Mouse (Mus musculus): ENCODE measurements around the gene P2ry12. TPM values are rescaled to one million over a fixed set of nuclear protein-coding genes. Genes with fewer than 3 reads are reported as not detected.

The P2ry12 gene
- polyA plus RNA-seq, 1 experiment from 2014 or later, result 1.7 TPM

- Histone ChIP-seq H3K27ac (peak overlapping the region; percentile 40), H3K36me3 (no peaks in the 10 kb centered on the region), H3K4me2 (no peak overlapping the region), H3K9me3 (replicated peaks) (no peaks in the 10 kb centered on the region), H3K9ac (no peak overlapping the region), H3K27me3 (no peaks in the 10 kb centered on the region), H3K4me1 (replicated peaks) (no peaks in the 10 kb centered on the region; the same call in 1 of the 2 replicates), H3K4me3 (replicated peaks) (no peak overlapping the region)
- ATAC-seq (ENCODE audit: low read depth) (0 out of 2 replicates have a peak, but pooled peaks have one; percentile 29), DNase-seq (no peak)
- WGBS (ENCODE audit: insufficient replicate concordance), result 35% methylated on average over 10 of the region's 10 CpGs
Observed at GRCm38 (mm10) chr3:59228730-59229551, 33.7 kb downstream of the P2ry12 start.

DNA sequence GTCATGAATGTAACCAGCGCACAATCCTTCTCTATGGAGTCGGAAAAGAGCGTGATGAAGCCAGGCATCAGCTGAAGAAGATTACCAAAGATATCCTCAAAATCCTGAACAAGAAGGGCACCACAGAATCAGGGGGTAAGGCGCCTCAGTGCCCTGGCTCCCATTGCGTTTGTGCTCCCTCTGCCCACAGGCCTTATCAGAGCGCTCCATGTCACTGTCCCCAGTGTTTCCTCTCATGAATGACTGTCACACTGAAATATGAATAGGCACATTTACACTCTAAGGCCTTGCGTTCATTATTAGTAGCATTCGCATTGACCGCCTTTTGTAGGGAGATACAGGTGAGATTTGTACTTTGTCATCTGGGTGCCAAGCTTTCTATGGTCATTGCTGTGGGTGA, 35.0 kb downstream of the P2ry12 start:
- Histone ChIP-seq H3K4me1 (replicated peaks) (no peaks in the 10 kb centered on the region; the same call in 1 of the 2 replicates), H3K27ac (no peak overlapping the region), H3K36me3 (no peaks in the 10 kb centered on the region), H3K4me2 (no peak overlapping the region), H3K4me3 (replicated peaks) (no peak overlapping the region), H3K9me3 (replicated peaks) (no peaks in the 10 kb centered on the region), H3K27me3 (no peaks in the 10 kb centered on the region), H3K9ac (no peak overlapping the region)
- ATAC-seq (ENCODE audit: low read depth), result no peak
- DNase-seq, result no peak
- WGBS (ENCODE audit: insufficient replicate concordance), result 46% methylated on average over 9 of the region's 9 CpGs

DNA sequence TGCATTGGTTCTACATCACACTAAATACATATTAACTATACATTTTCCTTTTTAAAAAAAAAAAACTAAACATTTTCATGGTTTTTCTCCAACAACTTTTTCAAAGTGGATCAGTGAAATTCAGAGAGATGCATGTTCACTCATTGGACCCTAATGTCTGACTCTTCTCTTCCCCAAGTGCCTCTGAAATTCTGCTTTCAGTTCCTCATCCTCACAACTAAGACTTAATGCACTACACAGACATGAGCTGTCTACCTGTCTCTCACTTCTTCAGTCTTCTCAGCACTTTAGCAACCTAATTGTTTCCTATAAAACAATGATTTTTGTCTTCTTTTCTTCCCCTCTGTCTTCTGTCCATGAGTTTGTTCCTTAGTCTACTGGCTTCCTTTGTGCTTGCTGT, 37.3 kb downstream of the P2ry12 start:
- Histone ChIP-seq H3K9me3 (replicated peaks) (no peaks in the 10 kb centered on the region), H3K36me3 (no peaks in the 10 kb centered on the region), H3K4me3 (replicated peaks) (no peak overlapping the region), H3K27me3 (no peaks in the 10 kb centered on the region), H3K4me1 (replicated peaks) (no peaks in the 10 kb centered on the region; the same call in 1 of the 2 replicates), H3K4me2 (no peak overlapping the region), H3K27ac (no peak overlapping the region), H3K9ac (no peak overlapping the region)
- DNase-seq (no peak), ATAC-seq (ENCODE audit: low read depth) (no peak)

DNA sequence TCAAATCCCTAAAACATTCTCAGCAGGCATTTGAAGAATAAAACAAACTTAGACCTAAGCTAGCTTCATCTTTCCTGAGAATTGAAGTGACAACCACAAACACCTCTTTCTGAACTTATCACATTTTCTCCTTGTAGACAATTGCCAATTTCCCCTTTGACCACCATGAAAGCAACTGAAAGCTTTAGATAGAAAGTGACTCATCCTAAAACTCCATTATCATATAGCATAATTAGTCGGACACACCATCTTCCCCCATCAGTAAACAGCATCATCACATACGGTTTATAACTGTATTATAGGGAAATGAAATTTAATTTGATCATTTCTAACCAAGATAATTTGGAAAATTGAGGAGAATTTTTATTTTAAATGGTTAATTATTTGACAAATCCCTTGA, 40.4 kb downstream of the P2ry12 start:
- WGBS (ENCODE audit: insufficient replicate concordance), result 44% methylated on average over 2 of the region's 2 CpGs

GRCm38 (mm10) chr3:59219326-59219725, 43.3 kb downstream of the P2ry12 start:
- no peaks in the 10 kb centered on the region for H3K27me3 ChIP-seq
- 61% methylated on average over 2 of the region's 2 CpGs for WGBS (ENCODE audit: insufficient replicate concordance)
- H3K4me3 ChIP-seq (replicated peaks), result no peak overlapping the region
- H3K9me3 ChIP-seq (replicated peaks), result no peaks in the 10 kb centered on the region
- no peak for DNase-seq
- H3K4me2 ChIP-seq, result no peak overlapping the region
- H3K36me3 ChIP-seq, result no peaks in the 10 kb centered on the region
- no peak overlapping the region for H3K27ac ChIP-seq
- no peak overlapping the region for H3K9ac ChIP-seq
- ATAC-seq (ENCODE audit: low read depth), result no peak
- no peaks in the 10 kb centered on the region for H3K4me1 ChIP-seq (replicated peaks)

More for the DNA sequence above, 40.4 kb downstream of the P2ry12 start:
- Histone ChIP-seq H3K4me1 (replicated peaks) (no peaks in the 10 kb centered on the region), H3K9me3 (replicated peaks) (no peaks in the 10 kb centered on the region), H3K27me3 (no peaks in the 10 kb centered on the region), H3K9ac (no peak overlapping the region), H3K27ac (no peak overlapping the region), H3K4me3 (replicated peaks) (no peak overlapping the region), H3K4me2 (no peak overlapping the region), H3K36me3 (no peaks in the 10 kb centered on the region)
- no peak for ATAC-seq (ENCODE audit: low read depth)
- DNase-seq, result no peak

DNA sequence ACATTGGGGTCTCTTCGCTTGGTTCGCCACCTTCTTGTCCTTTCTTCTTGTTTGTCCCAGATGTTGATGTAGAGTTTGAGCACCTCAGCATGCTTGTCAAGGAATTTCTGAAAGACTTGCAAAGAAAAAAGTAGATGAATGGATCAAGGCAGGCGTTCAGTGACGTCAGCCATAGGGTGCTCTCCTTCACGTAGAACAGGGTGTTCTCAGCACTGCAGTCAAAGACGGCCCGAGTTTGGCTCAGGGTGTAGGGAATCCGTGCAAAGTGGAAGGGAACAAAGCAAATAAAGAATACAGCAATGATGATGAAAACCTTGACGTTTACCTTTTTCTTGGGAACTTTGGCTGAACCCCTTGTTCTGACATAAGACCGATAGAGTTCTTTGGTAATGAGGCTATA, 45.5 kb downstream of the P2ry12 start:
- Histone ChIP-seq H3K27me3 (no peaks in the 10 kb centered on the region), H3K36me3 (no peaks in the 10 kb centered on the region), H3K4me3 (replicated peaks) (no peak overlapping the region), H3K4me2 (no peak overlapping the region), H3K9me3 (replicated peaks) (no peaks in the 10 kb centered on the region), H3K4me1 (replicated peaks) (no peaks in the 10 kb centered on the region), H3K9ac (no peak overlapping the region), H3K27ac (no peak overlapping the region)
- 79% methylated on average over 10 of the region's 10 CpGs for WGBS (ENCODE audit: insufficient replicate concordance)
- DNase-seq (no peak), ATAC-seq (ENCODE audit: low read depth) (no peak)

GRCm38 (mm10) chr3:59212404-59212803, 50.3 kb downstream of the P2ry12 start:
- no peak overlapping the region for H3K4me2 ChIP-seq
- H3K9me3 ChIP-seq (replicated peaks), result no peaks in the 10 kb centered on the region
- H3K27me3 ChIP-seq, result no peaks in the 10 kb centered on the region
- H3K27ac ChIP-seq, result no peak overlapping the region
- no peak overlapping the region for H3K9ac ChIP-seq
- H3K4me1 ChIP-seq (replicated peaks), result no peaks in the 10 kb centered on the region
- no peak for ATAC-seq (ENCODE audit: low read depth)
- no peak overlapping the region for H3K4me3 ChIP-seq (replicated peaks)
- H3K36me3 ChIP-seq, result no peaks in the 10 kb centered on the region
- DNase-seq, result no peak

- no peak overlapping the region for H3K27ac ChIP-seq
Observed at GRCm38 (mm10) chr3:59211784-59212183, 50.9 kb downstream of the P2ry12 start.

GRCm38 (mm10) chr3:59210727-59211126, 51.9 kb downstream of the P2ry12 start, which contains the start of gene P2ry13:
TSS of gene P2ry13 (minus strand) at chr3:59210882.
- H3K27ac ChIP-seq, result no peak within 1 kb of the TSS
- H3K4me3 ChIP-seq (replicated peaks), result no peak within 1 kb of the TSS
- ATAC-seq (ENCODE audit: low read depth), result no peak
- H3K9me3 ChIP-seq (replicated peaks), result no peaks in the 10 kb centered on the region
- no peaks in the 10 kb centered on the region for H3K36me3 ChIP-seq
- H3K27me3 ChIP-seq, result no peaks in the 10 kb centered on the region
- 57% methylated on average over 6 of the region's 6 CpGs for WGBS (ENCODE audit: insufficient replicate concordance)
- no peak within 1 kb of the TSS for H3K4me2 ChIP-seq
- H3K9ac ChIP-seq, result no peak within 1 kb of the TSS
- no peak for DNase-seq
- 0 out of 2 replicates have a peak, but pooled peaks cover under 1% of the 10 kb centered on the region for H3K4me1 ChIP-seq (replicated peaks)

More at GRCm38 (mm10) chr3:59211784-59212183, 50.9 kb downstream of the P2ry12 start:
- H3K9ac ChIP-seq, result no peak overlapping the region
- ATAC-seq (ENCODE audit: low read depth) (no peak), DNase-seq (no peak)
- H3K36me3 ChIP-seq, result no peaks in the 10 kb centered on the region
- H3K4me1 ChIP-seq (replicated peaks), result no peaks in the 10 kb centered on the region
- no peak overlapping the region for H3K4me2 ChIP-seq
- H3K9me3 ChIP-seq (replicated peaks), result no peaks in the 10 kb centered on the region
- H3K27me3 ChIP-seq, result no peaks in the 10 kb centered on the region
- H3K4me3 ChIP-seq (replicated peaks), result no peak overlapping the region
- WGBS (ENCODE audit: insufficient replicate concordance), result 51% methylated on average over 8 of the region's 8 CpGs

- no peak for DNase-seq
- 63% methylated on average over 8 of the region's 8 CpGs for WGBS (ENCODE audit: insufficient replicate concordance)
- ATAC-seq (ENCODE audit: low read depth), result no peak
- H3K27me3 ChIP-seq, result no peaks in the 10 kb centered on the region
- H3K4me2 ChIP-seq, result no peak overlapping the region
- no peak overlapping the region for H3K4me3 ChIP-seq (replicated peaks)
- no peaks in the 10 kb centered on the region for H3K9me3 ChIP-seq (replicated peaks)
- no peaks in the 10 kb centered on the region for H3K36me3 ChIP-seq
- no peak overlapping the region for H3K27ac ChIP-seq
- H3K9ac ChIP-seq, result no peak overlapping the region
- peaks cover 6% of the 10 kb centered on the region; the same call in 1 of the 2 replicates for H3K4me1 ChIP-seq (replicated peaks)
Observed at GRCm38 (mm10) chr3:59210089-59210488, 52.6 kb downstream of the P2ry12 start.

GRCm38 (mm10) chr3:59208650-59209548, 53.8 kb downstream of the P2ry12 start:
- 59% methylated on average over 4 of the region's 4 CpGs for WGBS (ENCODE audit: insufficient replicate concordance)
- H3K4me2 ChIP-seq, result no peak overlapping the region
- ATAC-seq (ENCODE audit: low read depth), result no peak

More at GRCm38 (mm10) chr3:59208650-59209548, 53.8 kb downstream of the P2ry12 start:
- no peak overlapping the region for H3K27ac ChIP-seq
- no peaks in the 10 kb centered on the region for H3K36me3 ChIP-seq
- no peak overlapping the region for H3K4me3 ChIP-seq (replicated peaks)
- H3K27me3 ChIP-seq, result no peaks in the 10 kb centered on the region
- H3K4me1 ChIP-seq (replicated peaks), result peaks cover 15% of the 10 kb centered on the region
- no peak for DNase-seq
- no peaks in the 10 kb centered on the region for H3K9me3 ChIP-seq (replicated peaks)
- no peak overlapping the region for H3K9ac ChIP-seq

All from liver, embryonic 13.5 days (tissue).